Mouse (Mus musculus): ENCODE data around the gene Sag. TPM values are rescaled to one million over a fixed set of nuclear protein-coding genes. Genes with fewer than 3 reads are reported as not detected.

Gene Sag
- total and polyA plus RNA-seq, 3 experiments = 0.19 to 2.0 (median 1.0) TPM

DNA sequence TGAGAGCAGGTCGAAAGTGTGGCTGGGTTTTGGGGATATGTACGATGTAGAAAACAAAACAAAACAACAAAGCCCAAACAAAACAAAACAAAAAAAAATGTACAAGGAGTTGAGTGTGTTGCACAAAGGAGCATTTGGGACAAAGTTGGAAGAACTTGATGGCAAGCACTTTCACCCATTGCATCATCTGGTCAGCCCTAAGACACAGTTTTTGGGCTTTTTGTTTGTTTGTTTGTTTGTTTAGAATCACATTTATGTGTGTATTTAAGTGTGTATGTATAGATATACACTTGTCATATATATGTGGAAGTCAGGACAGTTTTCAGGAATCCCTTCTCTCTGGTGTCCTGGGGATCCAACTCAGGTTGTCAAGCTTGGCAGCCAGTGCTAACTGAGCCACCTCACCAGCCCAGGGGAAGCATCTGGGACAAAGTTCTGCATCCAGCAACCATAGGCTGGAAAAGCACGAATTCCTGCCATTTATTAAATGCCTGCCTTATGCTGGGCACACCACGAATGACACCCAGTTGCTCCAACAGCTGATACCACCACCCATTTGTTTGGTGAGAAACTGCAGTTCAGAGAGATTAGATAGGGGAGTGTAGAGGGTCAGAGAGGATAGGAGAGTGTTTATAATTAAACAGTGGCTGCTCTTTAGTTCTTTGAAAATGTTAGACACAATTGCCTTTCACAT, 44.1 kb downstream of the Sag start:
- Histone ChIP-seq H3K9ac (ENCODE audit: insufficient read depth, low read depth) (0 out of 2 replicates have a peak overlapping the region, but pooled peaks have one; percentile 13), H3K27ac (ENCODE audit: insufficient read depth, low read depth) (peak overlapping the region; percentile 78), H3K4me3 (replicated peaks in 1 of 3; ENCODE audit: low read depth in 2 of 3, low read length in 2 of 3, poor library complexity in 1 of 3) (no peak overlapping the region), H3K4me2 (ENCODE audit: insufficient read depth, low read depth, poor library complexity, severe bottlenecking) (0 out of 2 replicates have a peak overlapping the region, but pooled peaks have one; percentile 4), H3K9me3 (replicated peaks; ENCODE audit: low read length) (peaks cover 10% of the 10 kb centered on the region), H3K4me1 (ENCODE audit: control insufficient read depth in 1 of 2, insufficient read depth in 2 of 2) (peaks cover 39 to 75% of the 10 kb centered on the region in 2 experiments), H3K79me2 (replicated peaks; ENCODE audit: control insufficient read depth, extremely low read depth, insufficient read depth, poor library complexity, severe bottlenecking) (no peaks in the 10 kb centered on the region), H3K36me3 (replicated peaks in 1 of 2; ENCODE audit: control insufficient read depth in 1 of 2, insufficient read depth in 1 of 2, low read length in 1 of 2) (no peaks in the 10 kb centered on the region), H3K27me3 (replicated peaks) (no peaks in the 10 kb centered on the region)
- TF ChIP-seq TBP (conservative IDR thresholded peaks at IDR 0.05; ENCODE audit: low read depth, low read length) = no peak
- TF ChIP-seq GABPA (IDR thresholded peaks at IDR 0.05; ENCODE audit: insufficient replicate concordance, low read depth, low read length) = no peak
- TF ChIP-seq ETS1 (conservative IDR thresholded peaks at IDR 0.05; ENCODE audit: low read depth, low read length) = no peak
- no peak for TF ChIP-seq POLR2AphosphoS2 (IDR thresholded peaks at IDR 0.05; ENCODE audit: low read depth, low read length)
- no peak for TF ChIP-seq HCFC1 (IDR thresholded peaks at IDR 0.05; ENCODE audit: low read depth, low read length)
- TF ChIP-seq EP300 (IDR thresholded peaks at IDR 0.05; ENCODE audit: low read length) = peak; percentile 34; the same call in 1 of the 2 replicates
- TF ChIP-seq ZKSCAN1 (IDR thresholded peaks at IDR 0.05; ENCODE audit: borderline replicate concordance, low read depth, low read length) = no peak
- no peak for TF ChIP-seq TCF12 (IDR thresholded peaks at IDR 0.05; ENCODE audit: low read depth, low read length)
- no peak for TF ChIP-seq ZC3H11A (IDR thresholded peaks at IDR 0.05; ENCODE audit: low read depth, low read length)
- no peak for TF ChIP-seq MAX (IDR thresholded peaks at IDR 0.05; ENCODE audit: low read length)
- no peak for TF ChIP-seq IRF4 (IDR thresholded peaks at IDR 0.05; ENCODE audit: low read depth, low read length)
- no peak for TF ChIP-seq NELFE (IDR thresholded peaks at IDR 0.05; ENCODE audit: low read depth, low read length)
- TF ChIP-seq JUN (IDR thresholded peaks at IDR 0.05; ENCODE audit: insufficient read depth, low read depth, low read length) = no peak
- no peak for TF ChIP-seq MXI1 (IDR thresholded peaks at IDR 0.05; ENCODE audit: low read depth, low read length)
- peak; percentile 69; the same call in 1 of the 2 replicates for TF ChIP-seq MYC (IDR thresholded peaks at IDR 0.05; ENCODE audit: low read depth, low read length)
- no peak for TF ChIP-seq CHD1 (IDR thresholded peaks at IDR 0.05; ENCODE audit: low read depth, low read length)
- no peak; the same call in 1 of the 2 replicates for TF ChIP-seq RAD21 (IDR thresholded peaks at IDR 0.05; ENCODE audit: low read depth, low read length)
- TF ChIP-seq CHD2 (IDR thresholded peaks at IDR 0.05; ENCODE audit: low read length) = no peak
- no peak for TF ChIP-seq MAFK (IDR thresholded peaks at IDR 0.05; ENCODE audit: insufficient replicate concordance, low read length)
- TF ChIP-seq ZMIZ1 (IDR thresholded peaks at IDR 0.05; ENCODE audit: low read depth, low read length) = no peak
- TF ChIP-seq KAT2A (IDR thresholded peaks at IDR 0.05; ENCODE audit: insufficient replicate concordance, low read length) = no peak
- no peak for TF ChIP-seq POLR2A (IDR thresholded peaks at IDR 0.05; ENCODE audit: low read depth, low read length)
- no peak for TF ChIP-seq JUND (conservative IDR thresholded peaks at IDR 0.05; ENCODE audit: low read depth, low read length)
- peak; percentile 18; the same call in 1 of the 2 replicates for TF ChIP-seq SIN3A (IDR thresholded peaks at IDR 0.05; ENCODE audit: low read length)
- peak; percentile 45; the same call in 1 of the 2 replicates for TF ChIP-seq ELF1 (IDR thresholded peaks at IDR 0.05; ENCODE audit: low read depth, low read length)
- TF ChIP-seq MAZ (IDR thresholded peaks at IDR 0.05; ENCODE audit: low read depth, low read length) = no peak
- no peak for TF ChIP-seq E2F4 (IDR thresholded peaks at IDR 0.05; ENCODE audit: insufficient replicate concordance, low read depth, low read length)
- no peak for TF ChIP-seq NRF1 (IDR thresholded peaks at IDR 0.05; ENCODE audit: low read depth, low read length)
- TF ChIP-seq ZNF384 (IDR thresholded peaks at IDR 0.05; ENCODE audit: low read depth, low read length) = no peak
- TF ChIP-seq MEF2A (IDR thresholded peaks at IDR 0.05; ENCODE audit: borderline replicate concordance, low read depth, low read length) = no peak
- TF ChIP-seq UBTF (IDR thresholded peaks at IDR 0.05; ENCODE audit: low read depth, low read length) = no peak
- TF ChIP-seq USF2 (conservative IDR thresholded peaks at IDR 0.05; ENCODE audit: low read depth, low read length) = no peak
- no peak for DNase-seq (ENCODE audit: extremely low read depth)
- in situ Hi-C loops (cut with MboI; ENCODE audit: low pct_ligation_motif_present, low pct_unique_long_range_greater_than_20kb, low sequenced_read_pairs) = no loop called here
- dilution Hi-C loops (cut with MboI; ENCODE audit: extremely low pct_ligation_motif_present, extremely low pct_unique_long_range_greater_than_20kb, low sequenced_read_pairs) = no loop called here
